Mouse (Mus musculus) adrenal gland, adult 8-10 months (tissue): ENCODE results near the gene Mn1. TPM values are rescaled to one million over a fixed set of nuclear protein-coding genes. Genes with fewer than 3 reads are reported as not detected.

ENCODE experiments used
- DNase-seq: peaks from one replicate; pipeline ENCODE4 v3.0.0; 2022
- total RNA-seq, 4 experiments: library from RNA; stranded (reverse); gene quantifications; 2 replicates each; pipeline ENCODE4 v1.2.4; 2022

The Mn1 gene
- total RNA-seq, 4 experiments from 2014 or later: 2.9 to 4.9 (median 3.7) TPM

- no peak for DNase-seq
These were observed 7.6 kb upstream of the Mn1 start for GRCm38 (mm10) chr5:111409412-111410044.

- no peak for DNase-seq
These were observed 6.5 kb upstream of the Mn1 start for GRCm38 (mm10) chr5:111410665-111411064.

- peak; percentile 39 for DNase-seq
These were observed 3.0 kb upstream of the Mn1 start for GRCm38 (mm10) chr5:111414192-111414591.

- DNase-seq: no peak
These were observed 2.4 kb upstream of the Mn1 start for GRCm38 (mm10) chr5:111414770-111415249.

- no peak for DNase-seq
These were observed 1.6 kb upstream of the Mn1 start for GRCm38 (mm10) chr5:111415575-111415974.

- no peak for DNase-seq
These were observed 1.1 kb upstream of the Mn1 start for GRCm38 (mm10) chr5:111416048-111416447.

GRCm38 (mm10) chr5:111417378-111418131 lies 393 bp downstream of the Mn1 start:
- DNase-seq: no peak

- DNase-seq: no peak
These were observed 1.3 kb downstream of the Mn1 start for GRCm38 (mm10) chr5:111418202-111419120.

GRCm38 (mm10) chr5:111419121-111419881 lies 2.1 kb downstream of the Mn1 start:
- DNase-seq: no peak

GRCm38 (mm10) chr5:111420011-111420691 lies 3.0 kb downstream of the Mn1 start:
- DNase-seq: no peak

GRCm38 (mm10) chr5:111420896-111421295 lies 3.7 kb downstream of the Mn1 start:
- no peak for DNase-seq

- DNase-seq: no peak
These were observed 4.3 kb downstream of the Mn1 start for GRCm38 (mm10) chr5:111421424-111421823.

- DNase-seq: no peak
These were observed 5.1 kb downstream of the Mn1 start for GRCm38 (mm10) chr5:111422058-111422800.

- DNase-seq: no peak
These were observed 5.8 kb downstream of the Mn1 start for GRCm38 (mm10) chr5:111423011-111423410.

- DNase-seq: no peak
These were observed 6.5 kb downstream of the Mn1 start for GRCm38 (mm10) chr5:111423616-111424015.

GRCm38 (mm10) chr5:111425813-111426212 lies 8.7 kb downstream of the Mn1 start:
- DNase-seq: no peak

GRCm38 (mm10) chr5:111426249-111426648 lies 9.1 kb downstream of the Mn1 start:
- no peak for DNase-seq

- DNase-seq: no peak
These were observed 11.7 kb downstream of the Mn1 start for GRCm38 (mm10) chr5:111428882-111429281.

GRCm38 (mm10) chr5:111429726-111430125 lies 12.6 kb downstream of the Mn1 start:
- no peak for DNase-seq

- DNase-seq: no peak
These were observed 14.0 kb downstream of the Mn1 start for GRCm38 (mm10) chr5:111431007-111431730.
